In genomic region chr11:55097463-55098188, GRCm38 (mm10) we compare ENCODE assay signal across 1 mouse cellular context.
TF ChIP-seq lines count a peak whose summit lies in the region.

Gene Gm2a (plus strand): TSS chr11:55098115.

TF ChIP-seq in CH12.LX, 34 proteins besides CTCF, POLR2A, EP300 and RAD21 (continued from another document):
- TF ChIP-seq SMC3 (IDR thresholded peaks at IDR 0.05; ENCODE audit: low read depth, low read length) (no peak), HCFC1 (IDR thresholded peaks at IDR 0.05; ENCODE audit: low read depth, low read length) (no peak), SIN3A (IDR thresholded peaks at IDR 0.05; ENCODE audit: low read length) (0 out of 2 replicates have a peak, but pooled peaks have one; percentile 68), RCOR1 (conservative IDR thresholded peaks at IDR 0.05; ENCODE audit: low read depth, low read length) (no peak), MYC (IDR thresholded peaks at IDR 0.05; ENCODE audit: low read depth, low read length) (no peak), POLR2AphosphoS2 (IDR thresholded peaks at IDR 0.05; ENCODE audit: low read depth, low read length) (peak; percentile 72; the same call in 1 of the 2 replicates), KAT2A (IDR thresholded peaks at IDR 0.05; ENCODE audit: insufficient replicate concordance, low read length) (no peak), GABPA (IDR thresholded peaks at IDR 0.05; ENCODE audit: insufficient replicate concordance, low read depth, low read length) (no peak), NELFE (IDR thresholded peaks at IDR 0.05; ENCODE audit: low read depth, low read length) (peak; percentile 96), JUN (IDR thresholded peaks at IDR 0.05; ENCODE audit: insufficient read depth, low read depth, low read length) (no peak), TCF12 (IDR thresholded peaks at IDR 0.05; ENCODE audit: low read depth, low read length) (peak; percentile 85), TBP (conservative IDR thresholded peaks at IDR 0.05; ENCODE audit: low read depth, low read length) (peak; percentile 93), CHD1 (IDR thresholded peaks at IDR 0.05; ENCODE audit: low read depth, low read length) (no peak), ELF1 (IDR thresholded peaks at IDR 0.05; ENCODE audit: low read depth, low read length) (peak; percentile 47), BHLHE40 (IDR thresholded peaks at IDR 0.05; ENCODE audit: low read depth, low read length) (no peak)
